Comparison of ENCODE assay signal across 8 mouse cellular contexts in genomic region chr1:75315456-75316365, GRCm38 (mm10). TPM values are rescaled to one million over a fixed set of nuclear protein-coding genes. Genes with fewer than 3 reads are reported as not detected.
DNase-seq lines count a peak whose midpoint lies in the region; ATAC-seq lines count a peak whose summit lies in the region.

No protein-coding gene starts in this region.

- H3K36me3 ChIP-seq in hindbrain, embryonic 11.5 days (ENCODE audit: control insufficient read depth, insufficient read depth, low read length), result 0 out of 2 replicates have a peak, but pooled peaks cover 2% of the 10 kb centered on the region
- H3K36me3 ChIP-seq in midbrain, embryonic 10.5 days, result peaks cover 50% of the 10 kb centered on the region

- WGBS in hindbrain, embryonic 11.5 days, result 88% methylated on average over 29 of the region's 29 CpGs
- 87% methylated on average over 29 of the region's 29 CpGs for WGBS in midbrain, embryonic 10.5 days

- H3K4me1 ChIP-seq in hindbrain, embryonic 11.5 days (replicated peaks; ENCODE audit: control insufficient read depth, insufficient read depth, low read length), result 0 out of 2 replicates have a peak, but pooled peaks cover 2% of the 10 kb centered on the region
- H3K4me1 ChIP-seq in midbrain, embryonic 10.5 days, result peaks cover 14% of the 10 kb centered on the region

- H3K27me3 ChIP-seq in hindbrain, embryonic 11.5 days (ENCODE audit: control insufficient read depth, insufficient read depth, low read length), result no peaks in the 10 kb centered on the region
- H3K27me3 ChIP-seq in midbrain, embryonic 10.5 days (ENCODE audit: low read depth, poor library complexity, severe bottlenecking), result no peaks in the 10 kb centered on the region

- peak overlapping the region; percentile 82 for H3K4me3 ChIP-seq in hindbrain, embryonic 11.5 days (ENCODE audit: low read depth, low read length)
- peak overlapping the region; percentile 71 for H3K4me3 ChIP-seq in midbrain, embryonic 10.5 days

- peak; percentile 31 for DNase-seq in kidney, adult 11 months
- DNase-seq in kidney, postnatal 36 days, result no peak
- peak; percentile 19 to 46 for DNase-seq in cerebellum, adult 18-20 months
- DNase-seq in hindbrain, embryonic 11.5 days (ENCODE audit: low spot score), result no peak
- no peak for DNase-seq in midbrain, embryonic 10.5 days (ENCODE audit: low spot score)
- DNase-seq in left cerebral cortex, postnatal 25 days (ENCODE audit: low spot score in 2 of 2), result no peak
- DNase-seq in retina, postnatal 1 day, result no peak
- no peak for DNase-seq in embryo, embryonic 10.5 days (ENCODE audit: low spot score)

- intact Hi-C loops in left cerebral cortex, postnatal 25 days (cut with DNase I), result no loop called here

- peak overlapping the region; percentile 67 for H3K4me2 ChIP-seq in hindbrain, embryonic 11.5 days (replicated peaks; ENCODE audit: low read depth, low read length)

- no peak overlapping the region for H3K9ac ChIP-seq in hindbrain, embryonic 11.5 days (ENCODE audit: low read depth, low read length)

- ATAC-seq in hindbrain, embryonic 11.5 days (ENCODE audit: low FRiP score), result no peak

- no peak overlapping the region for H3K27ac ChIP-seq in hindbrain, embryonic 11.5 days (ENCODE audit: low read depth, low read length)
- H3K27ac ChIP-seq in midbrain, embryonic 10.5 days (replicated peaks), result peak overlapping the region; percentile 89

- no peaks in the 10 kb centered on the region for H3K9me3 ChIP-seq in hindbrain, embryonic 11.5 days (ENCODE audit: control insufficient read depth, low read length)
- no peaks in the 10 kb centered on the region for H3K9me3 ChIP-seq in midbrain, embryonic 10.5 days (replicated peaks)

RNA-seq across cellular contexts. Expression of gene Dnpep, which starts 2.1 kb away (rescaled TPM):
- polyA plus RNA-seq in hindbrain, embryonic 11.5 days (2014; fragmentation: Nextera tagmentation; extraction: Ambion mirVana), result 154 and 165 TPM in 2 replicates
- 157 and 176 TPM in 2 replicates for polyA plus RNA-seq in midbrain, embryonic 10.5 days (2016; fragmentation: Nextera tagmentation; extraction: Ambion mirVana)
- total RNA-seq in left cerebral cortex, postnatal 25 days (2021), result 10 to 100 TPM; 48.9 to 52.5 TPM

RNA-seq across cellular contexts. Expression of gene Resp18, which starts 37.5 kb away (rescaled TPM):
- 32.3 and 35.7 TPM in 2 replicates for polyA plus RNA-seq in hindbrain, embryonic 11.5 days (2014; fragmentation: Nextera tagmentation; extraction: Ambion mirVana)
- 7.2 and 16.2 TPM in 2 replicates for polyA plus RNA-seq in midbrain, embryonic 10.5 days (2016; fragmentation: Nextera tagmentation; extraction: Ambion mirVana)
- total RNA-seq in left cerebral cortex, postnatal 25 days (2021), result 100 to 1,000 TPM; 115 to 126 TPM

RNA-seq across cellular contexts. Expression of gene Des, which starts 44.4 kb away (rescaled TPM):
- 2.1 and 2.4 TPM in 2 replicates for polyA plus RNA-seq in hindbrain, embryonic 11.5 days (2014; fragmentation: Nextera tagmentation; extraction: Ambion mirVana)
- polyA plus RNA-seq in midbrain, embryonic 10.5 days (2016; fragmentation: Nextera tagmentation; extraction: Ambion mirVana), result 1.1 and 2.8 TPM in 2 replicates
- total RNA-seq in left cerebral cortex, postnatal 25 days (2021), result 1 to 10 TPM in 1 of 2 experiments, under 1 TPM in 1; 0.99 to 1.1 TPM

RNA-seq across cellular contexts. Expression of gene Ptprn, which starts 51.4 kb away (rescaled TPM):
- 3.5 and 6.0 TPM in 2 replicates for polyA plus RNA-seq in hindbrain, embryonic 11.5 days (2014; fragmentation: Nextera tagmentation; extraction: Ambion mirVana)
- polyA plus RNA-seq in midbrain, embryonic 10.5 days (2016; fragmentation: Nextera tagmentation; extraction: Ambion mirVana), result 3.6 and 6.1 TPM in 2 replicates
- total RNA-seq in left cerebral cortex, postnatal 25 days (2021), result 100 to 1,000 TPM; 491 to 494 TPM

RNA-seq across cellular contexts. Expression of gene Speg, which starts 59.4 kb away (rescaled TPM):
- polyA plus RNA-seq in hindbrain, embryonic 11.5 days (2014; fragmentation: Nextera tagmentation; extraction: Ambion mirVana), result 11.1 and 12.7 TPM in 2 replicates
- 23.6 and 26.9 TPM in 2 replicates for polyA plus RNA-seq in midbrain, embryonic 10.5 days (2016; fragmentation: Nextera tagmentation; extraction: Ambion mirVana)
- total RNA-seq in left cerebral cortex, postnatal 25 days (2021), result 100 to 1,000 TPM; 192 to 208 TPM

Comparison
In these comparisons a context has a peak if more than half of its experiments do, and no peak if none do; other contexts are left out.
1. DNase-seq: peak in kidney, adult 11 months (single experiment) and cerebellum, adult 18-20 months (2 of 2); none in kidney, postnatal 36 days (0 of 2), hindbrain, embryonic 11.5 days (single experiment), midbrain, embryonic 10.5 days (single experiment), left cerebral cortex, postnatal 25 days (0 of 2), retina, postnatal 1 day (single experiment) and embryo, embryonic 10.5 days (single experiment).